Mouse (Mus musculus) heart, postnatal 0 days (tissue): ENCODE measurements around the gene Polr1d.

ENCODE experiments used
- CTCF ChIP-seq: IDR thresholded peaks from 2 replicates; pipeline ENCODE4 v1.5.1; 2016; ENCODE audit warnings: antibody characterized with exemption, control low read depth, low read depth
- EP300 ChIP-seq: IDR thresholded peaks from 2 replicates; pipeline ENCODE4 v1.6.1; 2016; ENCODE audit warnings: antibody characterized with exemption, low read depth

DNA sequence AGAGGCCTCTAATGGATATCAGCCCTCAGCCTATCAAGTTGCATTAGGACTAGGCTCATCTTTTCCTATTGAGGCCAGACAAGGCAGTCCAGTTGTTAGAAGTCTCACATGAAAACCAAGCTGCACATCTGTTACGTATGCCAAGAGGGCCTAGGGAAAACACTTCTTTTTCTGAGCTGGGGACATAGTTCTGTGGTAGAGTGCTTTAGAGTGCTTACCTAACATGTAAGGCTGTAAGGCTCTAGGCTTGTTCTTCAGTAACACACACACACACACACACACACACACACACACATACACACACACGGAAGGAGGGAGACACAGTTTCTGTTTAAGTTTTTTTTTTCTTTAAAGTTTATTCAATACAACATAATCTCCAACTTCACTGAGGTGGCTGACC is 23.3 kb downstream of the Polr1d start:
- TF ChIP-seq CTCF (no peak), EP300 (no peak)
